Mouse (Mus musculus) cerebellum, postnatal 36 days (tissue): Measurements from ENCODE around the gene Kcnf1.

Experiments used
- DNase-seq, 2 experiments: peaks; one replicate each; pipeline ENCODE4 v3.0.0; 2021 to 2022; ENCODE audit warnings: mixed read lengths in 2 of 2

Kcnf1 gene

GRCm38 (mm10) chr12:17176757-17177092 is at the start of gene Kcnf1:
Gene Kcnf1, minus strand, starts transcription at chr12:17176888.
- DNase-seq = no peak

DNA sequence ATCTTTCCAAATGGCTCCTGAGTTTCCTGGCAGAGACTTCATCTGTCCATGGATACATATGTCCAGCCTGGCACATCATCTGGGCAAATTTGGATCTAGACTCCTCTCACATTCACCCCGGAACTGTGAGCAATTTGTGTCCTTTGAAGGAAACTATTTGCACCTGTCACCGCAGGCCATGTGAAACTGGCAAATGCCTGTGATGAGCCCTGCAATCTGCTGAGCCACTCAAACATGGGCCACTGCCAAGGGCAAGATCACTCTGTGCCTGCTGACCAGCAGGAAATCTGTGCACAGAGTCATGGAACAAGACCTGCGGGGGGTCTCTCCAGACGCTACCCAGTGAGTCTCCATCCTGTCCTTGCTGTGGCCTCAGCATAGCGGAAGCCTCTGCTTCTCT is 48.3 kb upstream of the Kcnf1 start:
- peak; percentile 89 to 92 for DNase-seq

DNA sequence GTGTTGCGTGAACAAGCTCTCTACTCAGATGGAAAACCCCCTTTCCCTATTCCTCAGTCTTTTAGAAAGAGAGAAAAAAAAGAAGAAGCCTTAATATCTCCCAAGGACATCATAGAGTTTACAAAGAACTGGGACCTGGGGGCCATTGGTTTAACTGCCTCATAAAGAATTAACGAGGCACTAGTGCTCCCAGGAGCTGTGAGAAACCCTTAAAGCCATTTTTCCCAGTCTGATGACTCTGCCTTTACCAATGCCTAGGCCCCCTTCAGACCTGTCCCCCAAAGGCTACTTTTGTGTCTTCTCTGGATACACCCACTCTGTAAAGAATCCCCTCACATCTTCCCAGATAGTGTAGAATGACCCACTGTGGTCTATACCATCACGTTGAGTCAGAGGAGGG is 46.4 kb upstream of the Kcnf1 start:
- DNase-seq = no peak

- no peak for DNase-seq
These were observed 45.3 kb upstream of the Kcnf1 start for GRCm38 (mm10) chr12:17221891-17222428.

GRCm38 (mm10) chr12:17220631-17221030 is 43.9 kb upstream of the Kcnf1 start:
- DNase-seq = no peak

- DNase-seq = no peak
These were observed 42.4 kb upstream of the Kcnf1 start for GRCm38 (mm10) chr12:17219107-17219506.

DNA sequence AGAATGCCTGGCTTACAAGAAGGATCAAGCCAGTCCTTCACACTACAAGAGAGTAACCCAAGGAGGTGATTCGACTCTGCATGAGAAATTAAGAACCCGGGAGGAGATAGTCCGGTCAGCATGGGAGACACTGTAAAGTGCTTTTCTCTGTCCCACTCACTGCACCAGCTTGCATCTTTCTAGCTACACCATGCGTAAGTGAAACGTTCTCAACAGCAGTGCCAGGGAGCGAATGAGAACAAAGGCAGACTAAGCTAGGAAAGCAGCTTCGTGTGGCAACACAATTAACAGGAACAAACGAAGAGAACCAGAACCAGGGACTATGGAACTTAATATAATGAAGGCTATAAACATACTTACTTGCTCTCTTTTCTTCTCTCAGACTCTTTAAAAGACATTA is 41.7 kb upstream of the Kcnf1 start:
- DNase-seq = no peak

DNA sequence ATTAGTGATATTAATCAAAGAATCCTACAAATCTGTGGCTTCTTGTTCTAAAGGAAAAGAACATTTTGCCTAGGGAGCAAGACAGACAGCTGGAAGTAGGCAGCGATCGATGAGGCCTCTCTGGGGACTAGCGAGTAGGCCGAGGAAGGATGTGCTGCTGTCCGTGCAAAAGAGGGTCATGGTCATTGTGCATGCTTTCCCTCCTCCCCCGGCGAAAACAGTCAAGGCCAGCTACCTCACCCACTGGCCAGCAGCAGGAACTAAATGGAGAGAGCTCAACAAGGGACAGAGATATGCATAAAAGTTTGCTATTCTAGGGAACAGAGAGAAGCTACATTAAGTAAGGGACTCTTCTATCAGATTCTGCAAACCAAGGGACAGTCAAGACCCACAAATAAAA is 39.1 kb upstream of the Kcnf1 start:
- DNase-seq = no peak

DNA sequence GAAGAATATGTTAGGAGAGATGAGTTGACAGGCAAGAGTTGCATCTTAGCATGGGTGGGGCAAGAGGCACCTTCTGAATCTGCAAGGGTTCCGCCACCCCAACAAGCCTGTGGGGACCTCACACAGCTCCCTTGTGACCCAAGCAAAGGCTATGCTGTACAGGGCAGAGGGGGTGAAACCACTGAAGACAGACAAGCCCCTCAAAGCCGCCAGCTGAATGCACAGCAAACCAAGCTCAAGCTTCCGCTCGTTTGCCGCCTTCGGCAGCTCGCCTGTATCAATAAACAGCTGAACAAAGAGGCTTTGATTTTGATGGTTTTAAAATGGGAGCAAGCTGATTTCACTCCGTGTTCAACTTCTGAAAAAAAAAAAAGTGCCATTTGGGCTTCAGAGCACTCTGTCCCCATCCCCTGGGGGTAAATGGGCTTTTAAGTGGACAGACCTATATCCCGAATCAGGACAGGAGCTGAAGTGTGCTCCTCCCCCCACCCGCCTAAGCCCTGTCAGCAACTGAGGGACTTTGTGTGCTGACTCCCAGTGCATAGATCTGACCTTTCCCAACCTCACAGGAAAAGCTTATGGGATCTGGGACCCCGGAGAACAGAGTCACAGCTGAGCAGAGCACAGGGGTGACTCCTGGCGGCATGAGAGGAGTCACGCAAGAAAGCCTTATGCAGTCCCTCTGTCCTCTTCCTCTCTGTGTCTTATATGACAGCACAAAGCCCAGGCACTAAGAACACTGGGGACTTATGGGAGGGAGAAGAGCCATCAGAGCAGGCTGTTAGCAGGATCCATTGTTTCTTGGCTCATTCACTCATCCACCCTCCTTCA is 26.0 kb upstream of the Kcnf1 start:
- DNase-seq = no peak

DNA sequence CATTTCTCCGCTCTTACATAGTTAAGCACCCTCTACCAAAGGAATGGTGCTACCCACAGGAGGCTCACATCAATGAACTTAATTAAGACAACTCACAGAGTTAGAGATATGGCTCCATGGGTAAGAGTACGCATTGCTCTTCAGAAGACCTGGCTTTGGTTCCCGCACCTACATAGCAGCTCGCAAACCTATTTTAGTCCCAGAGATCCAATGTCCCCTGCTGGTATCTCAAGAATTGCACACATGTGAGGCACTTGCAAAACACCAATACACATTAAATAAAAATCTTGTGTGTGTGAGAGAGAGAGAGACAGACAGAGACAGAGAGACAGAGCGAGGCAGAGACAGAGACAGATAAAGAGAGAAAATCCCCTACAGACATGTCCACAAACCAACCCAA is 21.9 kb upstream of the Kcnf1 start:
- DNase-seq = no peak

DNA sequence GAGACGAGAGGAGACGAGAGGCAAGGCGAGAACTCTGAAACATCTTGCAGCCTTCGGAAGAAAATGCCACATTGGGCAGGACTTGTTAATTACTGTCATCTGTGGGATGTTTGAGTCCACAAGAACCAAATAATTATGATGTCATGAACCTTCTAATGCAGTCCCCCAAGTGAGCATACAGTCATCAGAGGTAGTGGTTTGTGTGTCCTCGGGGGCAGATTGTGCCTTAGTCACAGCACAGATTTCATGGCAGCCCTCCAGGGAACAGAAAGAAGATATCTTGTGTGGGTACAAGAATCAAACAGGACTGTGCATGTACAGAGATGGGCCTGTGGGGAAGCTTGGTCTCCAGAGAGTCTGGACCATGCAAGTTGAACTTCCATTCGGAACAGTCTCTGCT is 17.5 kb upstream of the Kcnf1 start:
- no peak for DNase-seq

- DNase-seq = no peak
These were observed 16.6 kb upstream of the Kcnf1 start for GRCm38 (mm10) chr12:17193311-17193710.

DNA sequence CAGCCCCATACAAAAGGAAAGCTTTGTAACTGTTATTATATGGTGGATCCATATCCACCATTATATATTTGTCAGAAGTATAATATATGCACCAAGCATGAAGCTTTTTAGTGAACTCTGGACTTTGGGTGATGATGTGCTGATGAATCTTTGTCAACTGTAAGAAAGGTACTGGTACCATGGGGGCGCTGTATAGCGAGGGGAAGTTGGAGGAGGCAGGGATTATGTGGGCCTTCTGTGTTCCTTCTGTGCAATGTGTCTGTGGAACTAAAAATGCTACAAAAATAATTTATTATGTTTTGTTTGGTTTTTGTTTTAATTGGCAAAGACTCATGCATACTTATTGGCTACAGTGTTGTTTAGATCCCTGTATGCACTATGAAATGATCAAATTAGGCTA is 16.2 kb upstream of the Kcnf1 start:
- DNase-seq = no peak

DNA sequence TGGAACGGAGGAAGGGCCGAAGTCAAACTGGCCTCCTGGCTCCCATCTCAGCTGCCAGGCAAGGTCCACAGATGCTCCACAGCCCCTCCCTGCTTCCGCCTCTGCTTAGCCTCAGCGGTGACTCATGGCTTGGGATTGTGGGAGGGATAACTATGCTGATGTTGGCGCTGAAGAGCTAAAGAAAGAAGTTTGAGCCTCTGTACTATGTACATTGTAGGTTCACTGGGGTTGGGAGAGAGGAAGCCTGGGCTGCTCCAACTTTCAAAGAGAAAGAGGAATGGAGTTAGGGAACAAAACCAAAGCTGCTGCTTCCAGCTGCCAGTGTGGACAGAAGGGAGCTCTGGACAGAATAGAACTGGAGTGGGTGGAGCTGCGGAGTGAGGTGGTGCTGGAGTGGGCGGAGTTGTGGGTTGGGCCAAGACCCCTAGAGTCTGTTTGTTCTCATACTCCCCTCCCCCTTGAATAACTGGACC is 7.7 kb upstream of the Kcnf1 start:
- DNase-seq = no peak

- DNase-seq = no peak
These were observed 7.1 kb upstream of the Kcnf1 start for GRCm38 (mm10) chr12:17183788-17184187.

GRCm38 (mm10) chr12:17176041-17176756 is 489 bp downstream of the Kcnf1 start:
- peak in 1 of 2 experiments; percentile 9 for DNase-seq

DNA sequence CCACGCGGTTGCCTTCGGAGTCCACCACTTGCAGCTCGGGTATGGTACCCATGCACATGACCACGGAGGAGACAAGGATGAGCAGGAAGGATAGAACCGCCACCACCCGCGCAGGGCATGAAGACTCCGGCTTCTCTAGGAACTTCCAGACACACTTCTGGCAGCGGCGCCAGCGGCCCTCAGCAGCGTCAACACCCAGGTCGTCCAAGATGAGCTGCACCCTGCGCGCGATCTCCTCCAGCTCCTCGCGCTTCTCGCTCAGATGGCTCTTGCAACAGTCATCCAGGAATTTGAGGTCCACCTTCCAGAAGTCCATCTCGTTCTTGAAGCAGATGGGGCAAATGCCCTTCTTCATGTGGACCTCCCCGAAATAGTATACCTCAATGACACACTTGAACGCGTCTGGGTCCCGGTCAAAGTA is 1.1 kb downstream of the Kcnf1 start:
- DNase-seq = no peak

DNA sequence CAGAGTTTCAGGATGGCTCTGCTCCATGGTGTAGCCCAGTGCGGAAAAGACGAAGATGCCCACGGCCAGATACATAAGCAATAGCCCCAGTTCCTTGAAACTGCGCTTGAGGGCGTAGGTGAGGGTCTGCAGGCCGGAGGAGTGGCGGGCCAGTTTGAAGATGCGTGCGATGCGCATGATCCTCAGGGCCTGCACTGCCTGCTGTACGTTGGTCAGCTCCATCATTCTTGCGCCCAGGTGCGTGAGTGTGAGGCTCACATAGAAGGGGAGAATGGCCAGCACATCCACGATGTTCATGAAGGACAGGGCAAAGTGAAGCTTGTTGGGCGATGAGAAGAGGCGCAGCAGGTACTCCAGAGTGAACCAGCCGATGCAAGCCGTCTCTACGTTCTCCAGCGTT is 1.6 kb downstream of the Kcnf1 start:
- DNase-seq = no peak

- DNase-seq = no peak
These were observed 2.4 kb downstream of the Kcnf1 start for GRCm38 (mm10) chr12:17174134-17174893.

DNA sequence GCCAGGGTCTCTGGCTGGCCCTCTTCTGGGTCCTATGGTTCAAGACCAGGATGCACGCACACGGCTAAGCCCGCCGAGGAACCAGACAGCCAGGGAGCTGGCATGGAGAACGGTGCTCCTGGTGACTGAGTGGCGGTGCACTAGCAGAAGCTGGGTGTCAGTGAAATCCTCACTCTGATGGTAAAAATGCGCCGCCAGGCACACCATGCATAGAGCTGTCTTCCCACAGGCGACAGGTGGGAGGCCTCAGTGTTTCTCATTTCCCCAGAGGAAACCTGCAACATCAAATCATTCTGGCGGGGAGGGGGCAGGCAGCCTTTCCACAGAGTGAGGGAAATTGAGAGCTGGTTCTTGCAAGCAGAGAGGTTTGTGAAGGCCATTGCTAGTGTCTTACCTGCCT is 6.3 kb downstream of the Kcnf1 start:
- DNase-seq = no peak

GRCm38 (mm10) chr12:17166116-17166515 is 10.6 kb downstream of the Kcnf1 start:
- no peak for DNase-seq

- DNase-seq = no peak
These were observed 12.7 kb downstream of the Kcnf1 start for GRCm38 (mm10) chr12:17163996-17164395.

- DNase-seq = no peak
These were observed 17.1 kb downstream of the Kcnf1 start for GRCm38 (mm10) chr12:17159549-17159948.
